Mouse (Mus musculus) retina, postnatal 1 day (tissue): ENCODE measurements at regions not wholly inside any gene's neighbourhood (a gene's known extent, or its start where the extent isn't known, plus 50 kb on each side); places are given as distances from the start of the nearest gene placed in this dataset.
"Not testable (repeated sequence)": the region's sequence is repeated elsewhere in the genome, so short reads cannot be mapped to it uniquely, and the experiment has no call there.

ENCODE experiments used
- DNase-seq: peaks from one replicate; pipeline ENCODE4 v3.0.0-alpha.2; 2012

- DNase-seq = no peak
Observed at GRCm38 (mm10) chr1:26459892-26460291, 227.4 kb downstream of the 4931408C20Rik start.

- DNase-seq = no peak
Observed at GRCm38 (mm10) chr1:26426383-26426782, 260.9 kb downstream of the 4931408C20Rik start.

- DNase-seq = peak; percentile 2
Observed at GRCm38 (mm10) chr1:26387938-26388897, 299.0 kb downstream of the 4931408C20Rik start.

GRCm38 (mm10) chr1:26340543-26340942 lies 346.7 kb downstream of the 4931408C20Rik start:
- DNase-seq = no peak

- DNase-seq = not testable (repeated sequence)
Observed at GRCm38 (mm10) chr1:26339876-26340275, 347.4 kb downstream of the 4931408C20Rik start.

GRCm38 (mm10) chr1:26289582-26289981 lies 397.7 kb downstream of the 4931408C20Rik start:
- no peak for DNase-seq

- DNase-seq = no peak
Observed at GRCm38 (mm10) chr1:26282885-26283613, 404.2 kb downstream of the 4931408C20Rik start.

- no peak for DNase-seq
Observed at GRCm38 (mm10) chr1:26276606-26277005, 410.7 kb downstream of the 4931408C20Rik start.

GRCm38 (mm10) chr1:26243351-26243750 lies 413.8 kb upstream of the Adgrb3 start:
- DNase-seq = no peak

GRCm38 (mm10) chr1:26229291-26230053 lies 400.0 kb upstream of the Adgrb3 start:
- DNase-seq = no peak

- no peak for DNase-seq
Observed at GRCm38 (mm10) chr1:26204443-26204842, 374.9 kb upstream of the Adgrb3 start.
